11 mouse cellular contexts compared by ENCODE assay signal in genomic region chr11:107965449-107965848, GRCm38 (mm10). TPM values are rescaled to one million over a fixed set of nuclear protein-coding genes. Genes with fewer than 3 reads are reported as not detected.
DNase-seq lines count a peak whose midpoint lies in the region; ATAC-seq and TF ChIP-seq lines count a peak whose summit lies in the region.
"Had no signal": no experiment of that assay in that cellular context is flagged by ENCODE, and none has a peak within 500 bp of the region (broad histone marks: within the 10 kb centered on the region; RNA-seq: fewer than 3 reads in every experiment).

No protein-coding gene starts in this region.

- H3K27me3 ChIP-seq in heart, embryonic 11.5 days (ENCODE audit: control insufficient read depth, insufficient read depth, low read length) = no peaks in the 10 kb centered on the region
- no peaks in the 10 kb centered on the region for H3K27me3 ChIP-seq in neural tube, embryonic 15.5 days (replicated peaks)
- no peaks in the 10 kb centered on the region for H3K27me3 ChIP-seq in intestine, postnatal 0 days (replicated peaks; ENCODE audit: control insufficient read depth, insufficient read depth, low read length)
- H3K27me3 ChIP-seq: embryonic facial prominence, embryonic 13.5 days; neural tube, embryonic 13.5 days had no signal

- no peaks in the 10 kb centered on the region for H3K9me3 ChIP-seq in heart, embryonic 11.5 days (replicated peaks; ENCODE audit: control insufficient read depth, low read length)
- H3K9me3 ChIP-seq in neural tube, embryonic 15.5 days (replicated peaks) = no peaks in the 10 kb centered on the region
- no peaks in the 10 kb centered on the region for H3K9me3 ChIP-seq in intestine, postnatal 0 days (ENCODE audit: control insufficient read depth)
- H3K9me3 ChIP-seq: embryonic facial prominence, embryonic 13.5 days; neural tube, embryonic 13.5 days had no signal

- no peak for TF ChIP-seq POLR2A in lung, adult 2 months (IDR thresholded peaks at IDR 0.05; ENCODE audit: borderline replicate concordance, extremely low read depth, low read depth, low read length)

- no peaks in the 10 kb centered on the region for H3K36me3 ChIP-seq in heart, embryonic 11.5 days (ENCODE audit: control insufficient read depth, insufficient read depth, low read length)
- H3K36me3 ChIP-seq in neural tube, embryonic 15.5 days = peaks cover 2% of the 10 kb centered on the region; the same call in 1 of the 2 replicates
- peaks cover 46% of the 10 kb centered on the region for H3K36me3 ChIP-seq in intestine, postnatal 0 days (ENCODE audit: control insufficient read depth, insufficient read depth)

- no peak overlapping the region for H3K4me3 ChIP-seq in heart, embryonic 11.5 days (ENCODE audit: low read depth, low read length)
- H3K4me3 ChIP-seq in neural tube, embryonic 15.5 days (replicated peaks) = no peak overlapping the region
- H3K4me3 ChIP-seq in intestine, postnatal 0 days (ENCODE audit: low read depth, low read length) = no peak overlapping the region
- no peak overlapping the region for H3K4me3 ChIP-seq in lung, adult 2 months (replicated peaks; ENCODE audit: extremely low read depth, low read depth, low read length)
- H3K4me3 ChIP-seq: embryonic facial prominence, embryonic 13.5 days; neural tube, embryonic 13.5 days had no signal

- 83% methylated on average over 7 of the region's 7 CpGs for WGBS in heart, embryonic 11.5 days (ENCODE audit: insufficient replicate concordance)
- 57% methylated on average over 7 of the region's 7 CpGs for WGBS in neural tube, embryonic 15.5 days
- WGBS in intestine, postnatal 0 days = 90% methylated on average over 7 of the region's 7 CpGs
- 80% methylated on average over 7 of the region's 7 CpGs for WGBS in lung, adult 2 months

- H3K4me1 ChIP-seq in heart, embryonic 11.5 days (ENCODE audit: control insufficient read depth, insufficient read depth, low read length) = no peaks in the 10 kb centered on the region
- H3K4me1 ChIP-seq in neural tube, embryonic 15.5 days = peaks cover 44% of the 10 kb centered on the region
- H3K4me1 ChIP-seq in intestine, postnatal 0 days (replicated peaks; ENCODE audit: control insufficient read depth, insufficient read depth, low read length) = no peaks in the 10 kb centered on the region
- no peaks in the 10 kb centered on the region for H3K4me1 ChIP-seq in lung, adult 2 months (ENCODE audit: control insufficient read depth, insufficient read depth, low read length)

- H3K9ac ChIP-seq in heart, embryonic 11.5 days (ENCODE audit: low read depth, low read length) = no peak overlapping the region
- no peak overlapping the region for H3K9ac ChIP-seq in neural tube, embryonic 15.5 days (replicated peaks)
- no peak overlapping the region for H3K9ac ChIP-seq in intestine, postnatal 0 days (ENCODE audit: low read depth, low read length)
- H3K9ac ChIP-seq: embryonic facial prominence, embryonic 13.5 days; neural tube, embryonic 13.5 days had no signal

- no peak for ATAC-seq in heart, embryonic 11.5 days (replicated peaks; ENCODE audit: insufficient number of reproducible peaks, low FRiP score, low TSS enrichment)
- ATAC-seq in neural tube, embryonic 15.5 days (ENCODE audit: low FRiP score) = peak; percentile 29; the same call in 1 of the 2 replicates
- no peak for ATAC-seq in intestine, postnatal 0 days

- DNase-seq in heart, adult 11 months = peak; percentile 94
- peak; percentile 92 to 93 for DNase-seq in cerebellum, postnatal 14 days
- peak; percentile 77 to 78 for DNase-seq in layer of hippocampus, adult 8-10 months (ENCODE audit: low spot score in 2 of 2)
- DNase-seq in spleen, postnatal 4 days (ENCODE audit: low spot score in 2 of 2) = no peak
- DNase-seq in lung, adult 2 months = no peak
- DNase-seq: thymus, adult 18-20 months had no signal

- TF ChIP-seq CTCF in intestine, postnatal 0 days (IDR thresholded peaks at IDR 0.05; ENCODE audit: low read depth) = no peak
- TF ChIP-seq CTCF in lung, adult 2 months (IDR thresholded peaks at IDR 0.05; ENCODE audit: insufficient read depth, low read length) = no peak

- H3K27ac ChIP-seq in heart, embryonic 11.5 days (ENCODE audit: low read depth, low read length) = no peak overlapping the region
- no peak overlapping the region for H3K27ac ChIP-seq in neural tube, embryonic 15.5 days (replicated peaks)
- H3K27ac ChIP-seq in intestine, postnatal 0 days (ENCODE audit: low read depth, low read length) = no peak overlapping the region
- H3K27ac ChIP-seq: embryonic facial prominence, embryonic 13.5 days; neural tube, embryonic 13.5 days had no signal

- H3K4me2 ChIP-seq in heart, embryonic 11.5 days = no peak overlapping the region
- H3K4me2 ChIP-seq in neural tube, embryonic 15.5 days = no peak overlapping the region
- no peak overlapping the region for H3K4me2 ChIP-seq in intestine, postnatal 0 days (replicated peaks; ENCODE audit: low read depth)
- H3K4me2 ChIP-seq: embryonic facial prominence, embryonic 13.5 days; neural tube, embryonic 13.5 days had no signal

RNA-seq across cellular contexts. Expression of gene Cacng5, which starts 50.6 kb away (rescaled TPM):
- polyA plus RNA-seq in heart, embryonic 11.5 days (2014; fragmentation: Nextera tagmentation; extraction: Ambion mirVana) = not detected in 2 replicates
- total RNA-seq in layer of hippocampus, adult 8-10 months (2022) = 10 to 100 TPM; 10.8 to 14.5 (median 12.6) TPM
- 10.8 and 12.6 TPM in 2 replicates for polyA plus RNA-seq in neural tube, embryonic 15.5 days (2015; fragmentation: Nextera tagmentation; extraction: Ambion mirVana)
- 0.18 and 0.29 TPM in 2 replicates for polyA plus RNA-seq in intestine, postnatal 0 days (2015; fragmentation: Nextera tagmentation; extraction: Ambion mirVana)
- 0.02 and 0.07 TPM in 2 replicates for polyA plus RNA-seq in lung, adult 2 months (2012; rRNA removed)

Comparison
In these comparisons a context has a peak if more than half of its experiments do, and no peak if none do; other contexts are left out.
1. DNase-seq: peak in heart, adult 11 months (single experiment), cerebellum, postnatal 14 days (2 of 2) and layer of hippocampus, adult 8-10 months (2 of 2); none in spleen, postnatal 4 days (0 of 2) and lung, adult 2 months (single experiment).